Mouse (Mus musculus): ENCODE measurements around the gene Dnajc8. TPM values are rescaled to one million over a fixed set of nuclear protein-coding genes. Genes with fewer than 3 reads are reported as not detected.
A peak's percentile ranks its signal among the peaks of the same experiment; 100 is the strongest.

The Dnajc8 gene
- total RNA-seq (2014; fragmentation: Nextera tagmentation) (160 and 183 TPM in 2 replicates), total RNA-seq (2017) (481 and 593 TPM in 2 replicates)

GRCm38 (mm10) chr4:132535406-132536121 lies at the start of gene Dnajc8:
Gene Dnajc8 (plus strand): TSS chr4:132535550.
- peak; percentile 31 for ATAC-seq (replicated peaks; ENCODE audit: low FRiP score, low TSS enrichment, poor library complexity, severe bottlenecking)

- no peak for ATAC-seq (replicated peaks; ENCODE audit: low FRiP score, low TSS enrichment, poor library complexity, severe bottlenecking)
Observed at GRCm38 (mm10) chr4:132488521-132488920, 46.8 kb upstream of the Dnajc8 start.

- ATAC-seq (replicated peaks; ENCODE audit: low FRiP score, low TSS enrichment, poor library complexity, severe bottlenecking) = no peak
Observed at GRCm38 (mm10) chr4:132488976-132489375, 46.4 kb upstream of the Dnajc8 start.

- ATAC-seq (replicated peaks; ENCODE audit: low FRiP score, low TSS enrichment, poor library complexity, severe bottlenecking) = no peak
Observed at GRCm38 (mm10) chr4:132490273-132491010, 44.9 kb upstream of the Dnajc8 start.

GRCm38 (mm10) chr4:132491057-132491456 lies 44.3 kb upstream of the Dnajc8 start:
- no peak for ATAC-seq (replicated peaks; ENCODE audit: low FRiP score, low TSS enrichment, poor library complexity, severe bottlenecking)

GRCm38 (mm10) chr4:132491748-132492147 lies 43.6 kb upstream of the Dnajc8 start:
- no peak for ATAC-seq (replicated peaks; ENCODE audit: low FRiP score, low TSS enrichment, poor library complexity, severe bottlenecking)

GRCm38 (mm10) chr4:132492178-132493060 lies 42.9 kb upstream of the Dnajc8 start:
- no peak for ATAC-seq (replicated peaks; ENCODE audit: low FRiP score, low TSS enrichment, poor library complexity, severe bottlenecking)

GRCm38 (mm10) chr4:132494271-132494918 lies 41.0 kb upstream of the Dnajc8 start:
- ATAC-seq (replicated peaks; ENCODE audit: low FRiP score, low TSS enrichment, poor library complexity, severe bottlenecking) = no peak

GRCm38 (mm10) chr4:132501639-132502038 lies 33.7 kb upstream of the Dnajc8 start:
- no peak for ATAC-seq (replicated peaks; ENCODE audit: low FRiP score, low TSS enrichment, poor library complexity, severe bottlenecking)

GRCm38 (mm10) chr4:132503344-132503743 lies 32.0 kb upstream of the Dnajc8 start:
- peak; percentile 77 for ATAC-seq (replicated peaks; ENCODE audit: low FRiP score, low TSS enrichment, poor library complexity, severe bottlenecking)

GRCm38 (mm10) chr4:132505034-132505738 lies 30.2 kb upstream of the Dnajc8 start:
- peak; percentile 26 for ATAC-seq (replicated peaks; ENCODE audit: low FRiP score, low TSS enrichment, poor library complexity, severe bottlenecking)

GRCm38 (mm10) chr4:132505800-132506199 lies 29.6 kb upstream of the Dnajc8 start:
- ATAC-seq (replicated peaks; ENCODE audit: low FRiP score, low TSS enrichment, poor library complexity, severe bottlenecking) = no peak

- ATAC-seq (replicated peaks; ENCODE audit: low FRiP score, low TSS enrichment, poor library complexity, severe bottlenecking) = no peak
Observed at GRCm38 (mm10) chr4:132506250-132506649, 29.1 kb upstream of the Dnajc8 start.

GRCm38 (mm10) chr4:132507210-132507609 lies 28.1 kb upstream of the Dnajc8 start:
- no peak for ATAC-seq (replicated peaks; ENCODE audit: low FRiP score, low TSS enrichment, poor library complexity, severe bottlenecking)

GRCm38 (mm10) chr4:132509621-132510296 lies 25.6 kb upstream of the Dnajc8 start:
- ATAC-seq (replicated peaks; ENCODE audit: low FRiP score, low TSS enrichment, poor library complexity, severe bottlenecking) = 0 out of 2 replicates have a peak, but pooled peaks have one; percentile 3

GRCm38 (mm10) chr4:132510352-132510798 lies 25.0 kb upstream of the Dnajc8 start, which contains the start of gene Sesn2:
Gene Sesn2 (minus strand): TSS chr4:132510501.
- ATAC-seq (replicated peaks; ENCODE audit: low FRiP score, low TSS enrichment, poor library complexity, severe bottlenecking) = peak; percentile 87

- no peak for ATAC-seq (replicated peaks; ENCODE audit: low FRiP score, low TSS enrichment, poor library complexity, severe bottlenecking)
Observed at GRCm38 (mm10) chr4:132512080-132512479, 23.3 kb upstream of the Dnajc8 start.
